Mouse (Mus musculus) large intestine, adult 2 months (tissue): Measurements from ENCODE around the gene Sf3b4. TPM values are rescaled to one million over a fixed set of nuclear protein-coding genes. Genes with fewer than 3 reads are reported as not detected.
"Not testable (repeated sequence)": the region's sequence is repeated elsewhere in the genome, so short reads cannot be mapped to it uniquely, and the experiment has no call there.

Experiments
- DNase-seq: peaks from one replicate; pipeline ENCODE4 v3.0.0-alpha.2; 2012; ENCODE audit warnings: low read depth, low spot score
- WGBS: fragments of 180-500 bp; shearing (Covaris S2); methylation state at CpG from one replicate; pipeline ENCODE4 v1.1.7; 2018; 5-methylcytosine and 5-hydroxymethylcytosine counted together
- polyA plus RNA-seq: library from polyadenylated mRNA; depleted of rRNA; stranded (reverse); fragments of >200 nt; gene quantifications from 2 replicates; pipeline ENCODE4 v1.2.3, GENCODE M21; 2012; rRNA removed

Sf3b4 gene
- polyA plus RNA-seq, 1 experiment = 48.8 TPM

DNA sequence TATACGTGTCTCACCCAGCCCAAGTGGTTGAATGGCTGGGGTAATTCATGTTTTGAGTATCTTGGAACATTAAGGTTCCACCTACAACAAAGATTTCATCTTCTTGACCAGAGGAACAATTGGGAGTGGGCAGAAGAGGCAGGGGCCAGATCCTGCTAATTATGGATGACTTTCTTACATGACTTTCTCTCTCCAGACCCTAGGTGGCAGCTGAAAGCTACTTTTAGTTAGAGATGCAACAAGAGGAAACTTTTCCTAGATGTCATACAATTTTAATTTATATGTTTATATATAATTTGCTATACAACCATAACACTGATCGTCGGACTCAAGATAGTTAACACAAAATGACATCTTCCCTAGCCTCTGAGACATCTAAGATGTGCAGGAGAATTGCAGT, 35.7 kb downstream of the Sf3b4 start:
- DNase-seq = no peak
- 50% methylated on average over 3 of the region's 3 CpGs for WGBS

DNA sequence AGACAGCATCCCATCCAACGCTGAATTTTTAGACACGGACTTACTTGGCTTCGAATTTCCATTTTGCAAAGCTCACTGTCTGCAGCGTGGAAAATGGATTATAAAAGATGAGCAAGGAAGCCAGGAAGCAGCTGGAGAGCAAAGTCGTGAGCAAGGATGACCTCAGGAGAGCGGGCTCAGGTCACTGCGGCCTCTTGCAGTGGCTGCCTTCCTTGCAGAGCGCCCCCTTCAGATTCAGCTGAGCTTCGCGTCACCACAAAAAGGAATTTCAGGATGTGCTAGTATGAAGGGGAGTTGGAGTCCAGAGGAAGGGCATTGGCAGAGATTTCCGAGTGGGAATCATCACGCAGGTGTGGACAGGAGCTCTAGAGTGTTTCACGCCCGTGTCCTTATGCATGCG, 37.1 kb downstream of the Sf3b4 start:
- DNase-seq = no peak
- 40% methylated on average over 15 of the region's 15 CpGs for WGBS

DNA sequence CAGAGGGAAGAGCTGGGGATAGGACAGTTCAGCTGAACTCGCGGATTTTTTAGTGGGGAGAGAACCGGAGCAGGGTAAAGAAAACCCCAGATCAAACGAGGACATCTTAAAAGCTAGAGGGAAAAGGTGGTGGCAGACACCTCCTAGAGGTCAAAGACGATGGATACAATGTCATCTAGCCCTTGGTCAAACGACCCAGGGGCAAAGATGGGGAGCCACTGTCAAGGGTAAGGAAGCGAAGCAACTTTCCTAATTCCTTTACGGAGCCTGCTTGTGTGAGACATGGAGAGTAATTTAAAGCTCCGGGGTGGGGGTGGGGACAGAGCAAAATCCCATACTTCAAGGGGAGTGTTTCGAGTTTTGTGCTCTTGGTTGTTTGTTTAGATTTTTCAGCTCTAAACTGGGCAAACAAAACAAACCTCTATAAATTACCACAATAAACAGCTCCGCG, 47.1 kb downstream of the Sf3b4 start:
- no peak for DNase-seq
- under 1% methylated on average over 12 of the region's 12 CpGs for WGBS

DNA sequence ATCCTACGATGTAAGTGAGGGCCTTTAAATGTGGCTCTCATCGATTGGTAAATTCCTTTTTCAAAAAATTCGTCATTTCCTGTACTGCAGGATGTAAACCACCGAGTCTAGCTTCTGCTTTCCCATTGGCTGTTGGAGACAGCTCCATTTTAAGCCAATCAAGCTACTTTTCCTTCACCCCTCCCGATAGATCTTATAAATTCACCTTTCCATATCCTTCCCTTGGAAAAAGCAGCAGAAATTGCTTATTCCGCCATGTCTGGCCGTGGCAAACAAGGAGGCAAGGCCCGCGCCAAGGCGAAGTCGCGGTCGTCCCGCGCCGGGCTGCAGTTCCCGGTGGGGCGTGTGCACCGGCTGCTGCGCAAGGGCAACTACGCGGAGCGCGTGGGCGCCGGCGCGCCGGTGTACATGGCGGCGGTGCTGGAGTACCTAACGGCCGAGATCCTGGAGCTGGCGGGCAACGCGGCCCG, 47.6 kb downstream of the Sf3b4 start, which contains the start of the genes Bola1 and Hist2h2ab:
Gene Bola1, minus strand, starts transcription at position 49 of the 470 bp plus-strand sequence.
Gene Hist2h2ab, plus strand, starts transcription at position 205 of the 470 bp plus-strand sequence.
- under 1% methylated on average over 37 of the region's 37 CpGs for WGBS
- peak; percentile 80 for DNase-seq

DNA sequence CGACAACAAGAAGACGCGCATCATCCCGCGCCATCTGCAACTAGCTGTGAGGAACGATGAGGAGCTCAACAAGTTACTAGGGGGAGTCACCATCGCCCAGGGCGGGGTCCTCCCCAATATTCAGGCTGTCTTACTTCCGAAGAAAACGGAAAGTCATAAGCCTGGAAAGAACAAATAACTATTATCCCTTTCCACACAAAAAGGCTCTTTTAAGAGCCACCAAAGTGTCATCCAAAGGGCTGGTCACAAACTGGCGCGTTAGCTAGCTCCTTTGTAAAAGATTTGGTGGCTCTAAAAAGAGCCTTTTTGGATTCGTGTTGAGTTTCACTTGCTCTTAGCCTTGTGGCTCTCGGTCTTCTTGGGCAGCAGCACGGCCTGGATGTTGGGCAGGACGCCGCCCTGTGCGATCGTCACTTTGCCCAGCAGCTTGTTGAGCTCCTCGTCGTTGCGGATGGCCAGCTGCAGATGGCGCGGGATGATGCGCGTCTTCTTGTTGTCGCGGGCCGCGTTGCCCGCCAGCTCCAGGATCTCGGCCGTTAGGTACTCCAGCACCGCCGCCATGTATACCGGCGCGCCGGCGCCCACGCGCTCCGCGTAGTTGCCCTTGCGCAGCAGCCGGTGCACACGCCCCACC, 48.1 kb downstream of the Sf3b4 start:
- not testable (repeated sequence) for DNase-seq
- under 1% methylated on average over 42 of the region's 47 CpGs for WGBS

DNA sequence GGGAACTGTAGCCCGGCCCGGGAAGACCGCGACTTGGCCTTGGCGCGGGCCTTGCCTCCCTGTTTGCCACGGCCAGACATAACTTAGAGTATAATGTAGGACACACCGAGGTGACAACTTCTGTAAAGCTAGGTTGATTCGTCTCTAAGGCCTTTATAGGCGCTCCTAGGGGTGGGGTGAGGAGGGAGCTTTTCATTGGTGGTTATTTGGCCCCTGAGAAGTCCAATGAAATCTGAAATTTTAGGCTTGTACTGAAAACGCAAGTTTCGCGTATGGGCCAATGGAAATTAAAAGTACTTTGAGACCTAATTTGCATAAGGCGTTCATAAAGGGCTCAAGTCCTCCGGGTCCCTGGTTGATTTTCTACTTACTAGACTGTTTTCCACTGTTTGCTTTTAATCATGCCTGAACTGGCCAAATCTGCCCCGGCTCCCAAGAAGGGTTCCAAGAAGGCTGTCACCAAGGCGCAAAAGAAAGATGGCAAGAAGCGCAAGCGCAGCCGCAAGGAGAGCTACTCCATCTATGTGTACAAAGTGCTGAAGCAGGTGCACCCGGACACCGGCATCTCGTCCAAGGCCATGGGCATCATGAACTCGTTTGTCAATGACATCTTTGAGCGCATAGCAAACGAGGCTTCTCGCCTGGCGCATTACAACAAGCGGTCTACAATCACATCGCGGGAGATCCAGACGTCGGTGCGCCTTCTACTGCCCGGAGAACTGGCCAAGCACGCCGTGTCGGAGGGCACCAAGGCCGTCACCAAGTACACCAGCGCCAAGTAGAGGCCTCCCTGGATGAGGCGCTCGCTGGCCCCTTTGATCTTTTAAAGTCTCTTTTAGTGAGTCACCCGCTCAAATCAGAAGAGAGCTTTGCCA, 48.9 kb downstream of the Sf3b4 start, which contains the start of the genes Hist2h2ac and Hist2h2be:
Gene Hist2h2ac, minus strand, starts transcription at position 116 of the 875 bp plus-strand sequence.
Gene Hist2h2be, plus strand, starts transcription at position 355 of the 875 bp plus-strand sequence.
- under 1% methylated on average over 43 of the region's 43 CpGs for WGBS
- peak; percentile 92 for DNase-seq

DNA sequence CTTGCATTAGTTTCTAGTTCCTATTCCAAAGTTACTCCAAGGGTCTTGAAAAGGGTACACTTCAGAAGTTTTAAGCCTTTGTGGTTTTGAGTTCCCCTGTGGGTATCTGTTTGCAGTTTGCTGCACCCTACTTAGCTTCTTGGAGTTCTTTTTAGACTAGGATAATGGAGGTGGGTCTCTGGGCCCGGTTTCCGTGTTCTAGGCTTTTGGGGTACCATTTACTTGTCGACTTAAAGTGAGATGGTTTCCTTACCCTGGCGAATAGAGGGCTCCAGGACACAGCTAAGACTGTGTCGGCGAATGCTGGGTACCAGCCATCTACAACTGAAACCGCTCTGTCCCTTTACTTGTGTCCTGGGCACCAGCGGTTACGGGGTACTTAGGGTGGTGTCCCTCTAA, 49.5 kb downstream of the Sf3b4 start:
- no peak for DNase-seq
- 10% methylated on average over 9 of the region's 9 CpGs for WGBS

DNA sequence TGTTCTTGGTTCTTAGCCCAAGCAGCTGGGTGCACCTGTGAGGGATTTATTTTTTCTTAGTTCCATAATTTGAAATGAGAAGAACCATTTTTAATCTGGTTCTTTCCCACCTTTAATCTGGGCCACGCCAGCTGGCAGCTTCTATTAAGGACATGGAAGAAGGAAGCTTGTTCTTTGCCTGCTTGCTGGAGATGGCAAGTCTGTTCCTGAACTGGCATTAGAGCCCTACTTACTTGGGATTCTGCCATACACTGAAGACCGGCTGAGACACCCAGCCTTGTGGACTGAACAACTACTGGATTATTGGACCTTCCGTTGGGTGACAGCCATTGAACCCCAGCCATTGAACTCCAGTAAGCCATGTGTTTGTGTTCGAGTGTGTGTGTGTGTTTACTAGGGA, 50.6 kb downstream of the Sf3b4 start:
- WGBS = 76% methylated on average over 4 of the region's 4 CpGs
- no peak for DNase-seq

DNA sequence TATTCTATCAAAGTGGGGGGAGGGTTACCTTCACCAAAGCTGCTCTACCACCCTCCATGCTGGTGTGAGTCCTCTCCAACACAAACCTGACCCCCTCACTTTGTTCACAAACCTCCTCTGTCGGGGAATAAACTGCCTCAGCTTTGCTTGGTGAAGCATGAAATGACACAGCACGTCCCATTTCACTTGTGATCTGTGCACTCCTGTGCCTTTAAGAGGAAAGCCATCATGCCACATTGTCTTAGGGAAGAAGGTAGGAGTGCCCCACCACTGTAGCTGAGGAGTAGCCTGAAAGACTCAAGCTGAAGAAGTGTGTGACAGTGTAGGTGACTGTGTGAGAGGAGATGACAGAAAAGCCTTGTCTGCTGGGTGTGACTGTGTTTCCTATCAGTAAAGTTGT, 53.3 kb downstream of the Sf3b4 start:
- no peak for DNase-seq
- WGBS = 28% methylated on average over 2 of the region's 2 CpGs

Other genes starting within 250 kb of the Sf3b4 start
- 13.8 and 18.8 TPM in 2 replicates for gene Anp32e, start 243.1 kb upstream of the Sf3b4 start, polyA plus RNA-seq
- gene Plekho1, start 176.3 kb upstream of the Sf3b4 start, polyA plus RNA-seq = 49.7 and 54.9 TPM in 2 replicates
- 6.1 TPM in 2 replicates for gene Vps45, start 113.9 kb upstream of the Sf3b4 start, polyA plus RNA-seq
- gene Otud7b, start 67.8 kb upstream of the Sf3b4 start, polyA plus RNA-seq = 5.7 and 8.9 TPM in 2 replicates
- gene Mtmr11, start 10.3 kb upstream of the Sf3b4 start, polyA plus RNA-seq = 60.8 and 66.6 TPM in 2 replicates
- 2.0 TPM in 2 replicates for gene Sv2a, start 8.8 kb downstream of the Sf3b4 start, polyA plus RNA-seq
- gene Bola1, start 47.4 kb downstream of the Sf3b4 start, polyA plus RNA-seq = 45.2 and 47.6 TPM in 2 replicates
- 1.5 and 4.1 TPM in 2 replicates for gene Hist2h2ab, start 47.5 kb downstream of the Sf3b4 start, polyA plus RNA-seq
- gene Hist2h2ac, start 48.5 kb downstream of the Sf3b4 start, polyA plus RNA-seq = 14.8 and 16.9 TPM in 2 replicates
- gene Hist2h2be, start 48.8 kb downstream of the Sf3b4 start, polyA plus RNA-seq = 2.8 and 3.7 TPM in 2 replicates
- gene Hist2h3c2, start 66.8 kb downstream of the Sf3b4 start, polyA plus RNA-seq = 49.8 and 65.9 TPM in 2 replicates
- 68.4 and 101 TPM in 2 replicates for gene Hist2h2aa2, start 67.9 kb downstream of the Sf3b4 start, polyA plus RNA-seq
- gene Hist2h2aa1, start 73.2 kb downstream of the Sf3b4 start, polyA plus RNA-seq = 112 and 147 TPM in 2 replicates
- gene Hist2h3c1, start 74.4 kb downstream of the Sf3b4 start, polyA plus RNA-seq = not detected in 2 replicates
- 5.8 and 5.9 TPM in 2 replicates for gene Hist2h4, start 91.0 kb downstream of the Sf3b4 start, polyA plus RNA-seq
- 62.7 and 75.7 TPM in 2 replicates for gene Hist2h3b, start 96.3 kb downstream of the Sf3b4 start, polyA plus RNA-seq
- 11.8 and 17.3 TPM in 2 replicates for gene Hist2h2bb, start 97.4 kb downstream of the Sf3b4 start, polyA plus RNA-seq
- gene Fcgr1, start 121.6 kb downstream of the Sf3b4 start, polyA plus RNA-seq = 4.6 and 5.6 TPM in 2 replicates